Mouse (Mus musculus) neural tube, embryonic 11.5 days (tissue): ENCODE measurements around the gene Hist1h2br. TPM values are rescaled to one million over a fixed set of nuclear protein-coding genes. Genes with fewer than 3 reads are reported as not detected.

Source experiments
- microRNA-seq: library from miRNA; unstranded; fragments of <30 nt; microRNA quantifications from one replicate; pipeline ENCODE4, GENCODE M21; 2016
- polyA plus RNA-seq: library from polyadenylated mRNA; unstranded; fragments of >200 nt; fragmentation: Nextera tagmentation; extraction: Ambion mirVana; gene quantifications from 2 replicates; pipeline ENCODE4 v1.2.1, GENCODE M21; 2014

Hist1h2br gene
- polyA plus RNA-seq, 1 experiment from 2014 or later, result 20.0 TPM

Small RNA genes within 50 kb of the gene (microRNA-seq; reads per million reads assigned to microRNA genes)
- not detected for gene Gm19658
- gene Gm44346, result not detected
- gene Gm44466, result not detected

Other genes with a start within 250 kb of the Hist1h2br start
- gene Olfr1362, start 219.7 kb upstream of the Hist1h2br start, polyA plus RNA-seq, result not detected in 2 replicates
- gene Olfr11, start 191.2 kb upstream of the Hist1h2br start, polyA plus RNA-seq, result not detected in 2 replicates
- gene Olfr1361, start 170.4 kb upstream of the Hist1h2br start, polyA plus RNA-seq, result 0.08 TPM in 1 of 2 replicates, not detected in the other
- not detected in 2 replicates for gene Olfr1360, start 156.3 kb upstream of the Hist1h2br start, polyA plus RNA-seq
- not detected in 2 replicates for gene Olfr1359, start 135.6 kb upstream of the Hist1h2br start, polyA plus RNA-seq
- 2.1 and 2.3 TPM in 2 replicates for gene Hist1h2bl, start 117.6 kb upstream of the Hist1h2br start, polyA plus RNA-seq
- gene Hist1h2ai, start 117.3 kb upstream of the Hist1h2br start, polyA plus RNA-seq, result 13.2 and 19.5 TPM in 2 replicates
- gene Hist1h3h, start 116.1 kb upstream of the Hist1h2br start, polyA plus RNA-seq, result 5.6 and 23.9 TPM in 2 replicates
- gene Hist1h2bm, start 111.7 kb upstream of the Hist1h2br start, polyA plus RNA-seq, result 4.3 and 4.6 TPM in 2 replicates
- 1.1 and 1.4 TPM in 2 replicates for gene Hist1h4j, start 98.7 kb upstream of the Hist1h2br start, polyA plus RNA-seq
- 1.8 and 2.3 TPM in 2 replicates for gene Hist1h4k, start 83.2 kb upstream of the Hist1h2br start, polyA plus RNA-seq
- gene Hist1h2ak, start 79.9 kb upstream of the Hist1h2br start, polyA plus RNA-seq, result 8.1 and 9.3 TPM in 2 replicates
- gene Hist1h2bn, start 79.6 kb upstream of the Hist1h2br start, polyA plus RNA-seq, result 2.1 and 3.2 TPM in 2 replicates
- 15.4 and 16.9 TPM in 2 replicates for gene Hist1h1b, start 53.1 kb upstream of the Hist1h2br start, polyA plus RNA-seq
- 228 and 229 TPM in 2 replicates for gene Hist1h3i, start 50.4 kb upstream of the Hist1h2br start, polyA plus RNA-seq
- 11.7 and 14.0 TPM in 2 replicates for gene Hist1h2an, start 46.5 kb upstream of the Hist1h2br start, polyA plus RNA-seq
- gene Hist1h2bp, start 46.3 kb upstream of the Hist1h2br start, polyA plus RNA-seq, result 2.2 and 2.6 TPM in 2 replicates
- gene Hist1h2bq, start 23.5 kb upstream of the Hist1h2br start, polyA plus RNA-seq, result 20.3 and 20.8 TPM in 2 replicates
- not detected in 2 replicates for gene Hist1h2ao, start 23.3 kb upstream of the Hist1h2br start, polyA plus RNA-seq
- gene Hist1h4m, start 22.0 kb upstream of the Hist1h2br start, polyA plus RNA-seq, result not detected in 2 replicates
- 10.5 and 15.6 TPM in 2 replicates for gene Hist1h4n, start 1.5 kb upstream of the Hist1h2br start, polyA plus RNA-seq
- 4,141 and 4,626 TPM in 2 replicates for gene Hist1h2ap, start 236 bp upstream of the Hist1h2br start, polyA plus RNA-seq
- gene Zfp184, start 111.4 kb downstream of the Hist1h2br start, polyA plus RNA-seq, result 22.1 and 25.9 TPM in 2 replicates
- 0.16 and 0.19 TPM in 2 replicates for gene Pom121l2, start 147.5 kb downstream of the Hist1h2br start, polyA plus RNA-seq
- 0.21 and 0.27 TPM in 2 replicates for gene Prss16, start 176.0 kb downstream of the Hist1h2br start, polyA plus RNA-seq
- 6.6 and 16.2 TPM in 2 replicates for gene Hist1h2ah, start 201.8 kb downstream of the Hist1h2br start, polyA plus RNA-seq
- 6.2 and 10.8 TPM in 2 replicates for gene Hist1h2bk, start 202.1 kb downstream of the Hist1h2br start, polyA plus RNA-seq
- gene Hist1h4i, start 207.6 kb downstream of the Hist1h2br start, polyA plus RNA-seq, result 25.5 and 29.2 TPM in 2 replicates
- gene Hist1h2ag, start 209.2 kb downstream of the Hist1h2br start, polyA plus RNA-seq, result 51.6 and 61.4 TPM in 2 replicates
- gene Hist1h2bj, start 209.5 kb downstream of the Hist1h2br start, polyA plus RNA-seq, result 12.4 and 13.1 TPM in 2 replicates